Mouse (Mus musculus): ENCODE measurements around the gene Nuak2. TPM values are rescaled to one million over a fixed set of nuclear protein-coding genes. Genes with fewer than 3 reads are reported as not detected.

The Nuak2 gene
- polyA plus RNA-seq, 1 experiment from 2014 or later, result 2.2 TPM

GRCm38 (mm10) chr1:132299744-132300143 is 16.2 kb upstream of the Nuak2 start:
- peak overlapping the region; percentile 100; the same call in 1 of the 2 replicates for H3K4me2 ChIP-seq
- H3K27ac ChIP-seq, result no peak overlapping the region
- H3K4me3 ChIP-seq, result no peak overlapping the region
- peaks cover 15% of the 10 kb centered on the region for H3K4me1 ChIP-seq
- H3K27me3 ChIP-seq, result peaks cover 71% of the 10 kb centered on the region
- no peaks in the 10 kb centered on the region for H3K9me3 ChIP-seq
- 83% methylated on average over 5 of the region's 5 CpGs for WGBS
- ATAC-seq (ENCODE audit: insufficient number of reproducible peaks, insufficient read depth, low FRiP score, low TSS enrichment, low read depth), result no peak
- H3K9ac ChIP-seq, result no peak overlapping the region
- no peaks in the 10 kb centered on the region for H3K36me3 ChIP-seq

DNA sequence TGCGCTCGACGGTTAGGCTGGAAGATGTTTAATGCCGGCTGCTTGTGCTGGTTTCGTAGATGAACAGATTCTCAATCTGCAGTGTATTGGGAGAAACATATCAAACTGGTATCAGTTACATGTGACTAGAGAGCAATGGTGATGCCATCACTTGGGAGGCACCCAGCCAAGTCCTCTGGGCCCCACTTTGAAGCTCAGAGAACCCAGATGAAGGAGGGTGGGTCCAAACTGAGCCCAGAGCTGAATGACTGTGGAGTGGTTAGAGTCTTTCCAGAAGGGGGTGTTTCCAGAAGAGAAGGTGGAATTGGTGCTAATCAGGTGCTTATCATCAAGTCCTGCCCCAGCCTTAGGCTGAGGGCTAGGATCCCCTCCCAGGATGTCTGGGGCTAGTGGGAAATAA is 14.7 kb upstream of the Nuak2 start:
- ATAC-seq (ENCODE audit: insufficient number of reproducible peaks, insufficient read depth, low FRiP score, low TSS enrichment, low read depth), result no peak

DNA sequence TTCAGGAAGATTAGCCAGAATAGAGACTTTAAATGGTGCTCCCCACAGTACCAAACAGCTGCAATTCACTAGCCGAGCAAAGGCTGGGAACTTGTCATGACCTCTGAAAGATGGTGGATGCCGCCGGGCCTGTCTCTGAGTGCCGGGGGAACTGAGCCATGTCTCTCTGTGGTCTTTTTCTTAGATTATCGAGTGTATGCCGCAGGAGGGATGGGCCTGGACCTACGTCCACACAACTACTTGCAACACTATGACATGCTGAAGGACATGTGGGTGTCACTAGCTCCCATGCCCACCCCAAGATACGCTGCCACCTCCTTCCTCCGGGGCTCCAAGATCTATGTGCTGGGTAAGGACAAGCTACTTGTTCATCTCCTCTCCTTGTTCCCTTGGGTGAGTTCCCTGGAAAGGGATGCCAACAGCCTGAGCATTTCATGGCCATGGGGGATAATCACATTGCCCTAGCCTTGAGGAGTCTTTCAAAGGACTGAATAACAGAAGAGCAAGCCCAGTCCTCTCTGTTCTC is 13.5 kb upstream of the Nuak2 start:
- H3K4me2 ChIP-seq, result no peak overlapping the region
- 87% methylated on average over 9 of the region's 9 CpGs for WGBS
- no peak overlapping the region for H3K4me3 ChIP-seq
- no peak overlapping the region for H3K9ac ChIP-seq
- no peak for ATAC-seq (ENCODE audit: insufficient number of reproducible peaks, insufficient read depth, low FRiP score, low TSS enrichment, low read depth)
- no peak overlapping the region for H3K27ac ChIP-seq
- peaks cover 15% of the 10 kb centered on the region for H3K4me1 ChIP-seq
- H3K9me3 ChIP-seq, result no peaks in the 10 kb centered on the region
- peaks cover 54% of the 10 kb centered on the region for H3K27me3 ChIP-seq
- no peaks in the 10 kb centered on the region for H3K36me3 ChIP-seq

More for the DNA sequence above, 14.7 kb upstream of the Nuak2 start:
- peaks cover 15% of the 10 kb centered on the region for H3K4me1 ChIP-seq
- H3K27ac ChIP-seq, result no peak overlapping the region
- H3K27me3 ChIP-seq, result peaks cover 65% of the 10 kb centered on the region
- WGBS, result 93% methylated on average over 5 of the region's 5 CpGs
- H3K36me3 ChIP-seq, result no peaks in the 10 kb centered on the region
- H3K9me3 ChIP-seq, result no peaks in the 10 kb centered on the region
- H3K4me2 ChIP-seq, result no peak overlapping the region
- H3K9ac ChIP-seq, result no peak overlapping the region
- no peak overlapping the region for H3K4me3 ChIP-seq

- ATAC-seq (ENCODE audit: insufficient number of reproducible peaks, insufficient read depth, low FRiP score, low TSS enrichment, low read depth), result no peak
- 25% methylated on average over 9 of the region's 9 CpGs for WGBS
Measured at GRCm38 (mm10) chr1:132304618-132305214, 11.2 kb upstream of the Nuak2 start.

DNA sequence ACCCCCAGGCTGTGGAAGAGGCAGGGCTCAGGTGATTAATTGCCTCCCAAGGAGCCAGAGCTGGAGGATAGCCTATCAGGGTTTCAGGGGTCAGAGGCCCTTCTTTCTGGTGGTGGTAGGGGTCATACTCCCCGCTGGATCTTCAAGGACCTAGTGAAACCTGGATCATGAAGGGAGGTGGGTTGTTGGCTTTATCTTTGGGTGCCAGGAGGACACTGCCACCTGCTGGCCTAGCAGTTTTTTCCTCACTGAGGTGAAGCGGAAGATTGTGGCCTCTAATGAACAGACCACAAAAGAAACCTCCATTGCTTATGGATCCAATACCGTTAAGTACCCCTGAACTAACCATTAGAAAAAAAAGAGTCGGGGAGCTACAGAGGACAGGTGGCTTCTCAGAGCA is 9.8 kb upstream of the Nuak2 start:
- Histone ChIP-seq H3K27me3 (peaks cover 23% of the 10 kb centered on the region), H3K36me3 (no peaks in the 10 kb centered on the region), H3K4me3 (no peak overlapping the region), H3K9me3 (no peaks in the 10 kb centered on the region), H3K4me2 (no peak overlapping the region), H3K27ac (no peak overlapping the region), H3K4me1 (no peaks in the 10 kb centered on the region), H3K9ac (no peak overlapping the region)
- WGBS, result 34% methylated on average over 4 of the region's 4 CpGs
- ATAC-seq (ENCODE audit: insufficient number of reproducible peaks, insufficient read depth, low FRiP score, low TSS enrichment, low read depth), result no peak

More at GRCm38 (mm10) chr1:132304618-132305214, 11.2 kb upstream of the Nuak2 start:
- Histone ChIP-seq H3K36me3 (no peaks in the 10 kb centered on the region), H3K9ac (no peak overlapping the region), H3K27ac (no peak overlapping the region), H3K4me1 (no peaks in the 10 kb centered on the region), H3K4me2 (no peak overlapping the region), H3K9me3 (no peaks in the 10 kb centered on the region), H3K27me3 (peaks cover 36% of the 10 kb centered on the region), H3K4me3 (no peak overlapping the region)

GRCm38 (mm10) chr1:132306808-132307207 is 9.1 kb upstream of the Nuak2 start:
- Histone ChIP-seq H3K4me2 (no peak overlapping the region), H3K4me1 (no peaks in the 10 kb centered on the region), H3K27me3 (peaks cover 21% of the 10 kb centered on the region), H3K4me3 (no peak overlapping the region), H3K27ac (no peak overlapping the region), H3K9ac (no peak overlapping the region), H3K9me3 (no peaks in the 10 kb centered on the region), H3K36me3 (no peaks in the 10 kb centered on the region)
- 15% methylated on average over 4 of the region's 4 CpGs for WGBS
- 0 out of 2 replicates have a peak, but pooled peaks have one; percentile 32 for ATAC-seq (ENCODE audit: insufficient number of reproducible peaks, insufficient read depth, low FRiP score, low TSS enrichment, low read depth)

- Histone ChIP-seq H3K27me3 (peaks cover 23% of the 10 kb centered on the region), H3K9me3 (no peaks in the 10 kb centered on the region), H3K4me1 (no peaks in the 10 kb centered on the region), H3K27ac (no peak overlapping the region), H3K36me3 (no peaks in the 10 kb centered on the region), H3K4me3 (no peak overlapping the region), H3K4me2 (no peak overlapping the region), H3K9ac (no peak overlapping the region)
- ATAC-seq (ENCODE audit: insufficient number of reproducible peaks, insufficient read depth, low FRiP score, low TSS enrichment, low read depth), result no peak
- WGBS, result 85% methylated on average over 6 of the region's 6 CpGs
Measured at GRCm38 (mm10) chr1:132307962-132308361, 8.0 kb upstream of the Nuak2 start.

DNA sequence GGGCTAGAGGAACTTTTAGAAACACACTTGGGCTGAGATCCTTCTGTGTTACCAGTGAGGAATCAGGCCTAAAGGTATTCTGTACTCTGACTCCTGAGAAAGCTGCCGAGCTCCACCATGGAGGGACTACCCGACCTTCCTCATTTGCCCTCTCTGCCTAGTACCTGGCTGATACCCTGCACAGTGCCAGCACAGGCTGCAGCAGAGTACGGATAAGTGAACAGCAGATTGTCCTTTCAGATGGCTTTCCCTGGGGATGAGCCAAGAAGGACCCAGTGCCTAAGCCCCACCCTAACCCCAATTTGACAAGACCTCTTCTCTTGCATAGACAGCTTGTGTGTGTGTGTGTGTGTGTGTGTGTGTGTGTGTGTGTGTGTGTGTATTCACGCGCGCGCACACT is 7.3 kb upstream of the Nuak2 start:
- 85% methylated on average over 7 of the region's 7 CpGs for WGBS
- Histone ChIP-seq H3K4me3 (no peak overlapping the region), H3K27ac (no peak overlapping the region), H3K9ac (no peak overlapping the region), H3K27me3 (peaks cover 25% of the 10 kb centered on the region), H3K4me2 (no peak overlapping the region), H3K9me3 (no peaks in the 10 kb centered on the region), H3K4me1 (no peaks in the 10 kb centered on the region), H3K36me3 (no peaks in the 10 kb centered on the region)
- no peak for ATAC-seq (ENCODE audit: insufficient number of reproducible peaks, insufficient read depth, low FRiP score, low TSS enrichment, low read depth)

GRCm38 (mm10) chr1:132310754-132311153 is 5.2 kb upstream of the Nuak2 start:
- ATAC-seq (ENCODE audit: insufficient number of reproducible peaks, insufficient read depth, low FRiP score, low TSS enrichment, low read depth), result no peak
- Histone ChIP-seq H3K9me3 (no peaks in the 10 kb centered on the region), H3K9ac (no peak overlapping the region), H3K4me1 (no peaks in the 10 kb centered on the region; the same call in 1 of the 2 replicates), H3K4me2 (no peak overlapping the region), H3K4me3 (no peak overlapping the region), H3K27ac (no peak overlapping the region), H3K27me3 (peaks cover 39% of the 10 kb centered on the region), H3K36me3 (no peaks in the 10 kb centered on the region)
- WGBS, result 69% methylated on average over 7 of the region's 7 CpGs

- Histone ChIP-seq H3K36me3 (no peaks in the 10 kb centered on the region), H3K4me1 (peaks cover 4% of the 10 kb centered on the region; the same call in 1 of the 2 replicates), H3K27ac (no peak overlapping the region), H3K27me3 (peaks cover 45% of the 10 kb centered on the region), H3K9me3 (no peaks in the 10 kb centered on the region), H3K9ac (no peak overlapping the region), H3K4me3 (no peak overlapping the region), H3K4me2 (no peak overlapping the region)
- WGBS, result 76% methylated on average over 10 of the region's 10 CpGs
- no peak for ATAC-seq (ENCODE audit: insufficient number of reproducible peaks, insufficient read depth, low FRiP score, low TSS enrichment, low read depth)
Measured at GRCm38 (mm10) chr1:132311174-132311859, 4.6 kb upstream of the Nuak2 start.

DNA sequence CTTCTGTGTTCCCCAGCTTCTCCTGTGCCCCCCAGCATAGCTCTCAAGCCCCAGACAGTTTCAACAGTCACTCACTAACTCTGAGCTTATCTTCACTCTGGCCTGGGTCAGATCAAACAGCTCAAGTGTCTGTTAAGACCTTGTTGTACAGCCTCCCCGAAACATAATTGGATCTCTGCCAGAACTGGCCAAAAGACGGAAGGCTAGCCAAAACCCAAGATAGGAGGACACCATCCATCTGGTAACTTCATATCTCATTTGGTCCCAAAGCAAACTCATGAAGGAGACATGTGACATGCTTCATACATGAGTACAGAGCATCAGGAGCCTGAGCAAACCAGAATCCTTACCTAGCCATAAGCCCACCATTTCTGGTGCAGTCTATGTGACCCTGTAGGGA is 3.9 kb upstream of the Nuak2 start:
- peaks cover 6% of the 10 kb centered on the region; the same call in 1 of the 2 replicates for H3K4me1 ChIP-seq
- H3K36me3 ChIP-seq, result no peaks in the 10 kb centered on the region
- no peak for ATAC-seq (ENCODE audit: insufficient number of reproducible peaks, insufficient read depth, low FRiP score, low TSS enrichment, low read depth)
- no peak overlapping the region for H3K27ac ChIP-seq
- peaks cover 52% of the 10 kb centered on the region for H3K27me3 ChIP-seq
- no peaks in the 10 kb centered on the region for H3K9me3 ChIP-seq
- 64% methylated on average over 2 of the region's 2 CpGs for WGBS
- no peak overlapping the region for H3K4me2 ChIP-seq
- no peak overlapping the region for H3K9ac ChIP-seq
- no peak overlapping the region for H3K4me3 ChIP-seq

- ATAC-seq (ENCODE audit: insufficient number of reproducible peaks, insufficient read depth, low FRiP score, low TSS enrichment, low read depth), result no peak
- Histone ChIP-seq H3K4me2 (no peak overlapping the region), H3K36me3 (no peaks in the 10 kb centered on the region), H3K27me3 (peaks cover 59% of the 10 kb centered on the region), H3K4me1 (peaks cover 6% of the 10 kb centered on the region; the same call in 1 of the 2 replicates), H3K4me3 (no peak overlapping the region), H3K9me3 (no peaks in the 10 kb centered on the region), H3K27ac (no peak overlapping the region), H3K9ac (no peak overlapping the region)
- WGBS, result 56% methylated on average over 3 of the region's 3 CpGs
Measured at GRCm38 (mm10) chr1:132312703-132313102, 3.2 kb upstream of the Nuak2 start.
